Mouse (Mus musculus): ENCODE measurements around the gene Vps4b.

GRCm38 (mm10) chr1:106756633-106757032 lies 39.9 kb downstream of the Vps4b start:
- TF ChIP-seq POLR2A (IDR thresholded peaks at IDR 0.05; ENCODE audit: extremely low read depth, insufficient read depth, low read length) (no peak), CTCF (IDR thresholded peaks at IDR 0.05; ENCODE audit: low read depth, low read length) (no peak)
